Mouse (Mus musculus) lung, adult 18-20 months (tissue): ENCODE results near the gene Pax2.

ENCODE experiments used
- DNase-seq, 2 experiments: peaks; one replicate each; pipeline ENCODE4 v3.0.0; 2022; ENCODE audit warnings: mixed read lengths in 2 of 2

Pax2 gene

DNA sequence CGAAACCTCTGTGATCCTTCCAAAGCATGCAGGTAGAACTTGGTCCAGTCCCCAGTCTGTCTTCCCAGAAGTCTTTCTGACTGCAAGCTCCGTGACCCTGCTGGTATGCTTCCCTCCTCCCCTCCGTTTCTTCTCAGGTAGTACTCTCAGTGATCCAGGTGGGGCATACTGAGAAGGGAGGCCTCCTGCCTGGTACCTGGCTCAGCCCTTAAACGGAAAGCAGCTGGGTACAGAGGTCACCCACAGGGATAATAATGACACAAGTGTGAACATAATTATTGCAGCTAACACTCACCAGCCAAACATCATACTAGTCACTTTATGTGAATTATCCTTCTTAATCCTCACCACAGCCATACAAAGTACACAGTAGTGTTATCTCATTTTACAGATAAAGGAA is 28.5 kb downstream of the Pax2 start:
- DNase-seq: no peak

DNA sequence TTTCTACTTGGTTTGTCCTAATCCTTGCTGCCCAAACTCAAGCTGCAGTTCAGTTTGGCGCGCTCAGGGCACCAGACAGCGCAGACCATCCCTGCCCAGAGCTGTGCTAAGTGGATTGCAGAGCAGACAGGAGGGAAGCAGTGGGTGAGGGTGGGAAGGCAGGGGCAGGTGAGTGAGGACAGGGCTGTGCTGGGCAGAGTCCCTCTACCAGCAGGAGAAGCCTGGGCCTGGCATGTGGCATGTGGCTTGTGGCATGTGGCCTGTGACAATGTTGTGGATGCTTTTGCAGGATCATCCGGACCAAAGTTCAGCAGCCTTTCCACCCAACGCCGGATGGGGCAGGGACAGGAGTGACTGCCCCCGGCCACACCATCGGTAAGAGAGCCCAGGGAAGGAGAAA is 32.6 kb downstream of the Pax2 start:
- no peak for DNase-seq

GRCm38 (mm10) chr19:44791981-44792380 is 36.1 kb downstream of the Pax2 start:
- DNase-seq: no peak

DNA sequence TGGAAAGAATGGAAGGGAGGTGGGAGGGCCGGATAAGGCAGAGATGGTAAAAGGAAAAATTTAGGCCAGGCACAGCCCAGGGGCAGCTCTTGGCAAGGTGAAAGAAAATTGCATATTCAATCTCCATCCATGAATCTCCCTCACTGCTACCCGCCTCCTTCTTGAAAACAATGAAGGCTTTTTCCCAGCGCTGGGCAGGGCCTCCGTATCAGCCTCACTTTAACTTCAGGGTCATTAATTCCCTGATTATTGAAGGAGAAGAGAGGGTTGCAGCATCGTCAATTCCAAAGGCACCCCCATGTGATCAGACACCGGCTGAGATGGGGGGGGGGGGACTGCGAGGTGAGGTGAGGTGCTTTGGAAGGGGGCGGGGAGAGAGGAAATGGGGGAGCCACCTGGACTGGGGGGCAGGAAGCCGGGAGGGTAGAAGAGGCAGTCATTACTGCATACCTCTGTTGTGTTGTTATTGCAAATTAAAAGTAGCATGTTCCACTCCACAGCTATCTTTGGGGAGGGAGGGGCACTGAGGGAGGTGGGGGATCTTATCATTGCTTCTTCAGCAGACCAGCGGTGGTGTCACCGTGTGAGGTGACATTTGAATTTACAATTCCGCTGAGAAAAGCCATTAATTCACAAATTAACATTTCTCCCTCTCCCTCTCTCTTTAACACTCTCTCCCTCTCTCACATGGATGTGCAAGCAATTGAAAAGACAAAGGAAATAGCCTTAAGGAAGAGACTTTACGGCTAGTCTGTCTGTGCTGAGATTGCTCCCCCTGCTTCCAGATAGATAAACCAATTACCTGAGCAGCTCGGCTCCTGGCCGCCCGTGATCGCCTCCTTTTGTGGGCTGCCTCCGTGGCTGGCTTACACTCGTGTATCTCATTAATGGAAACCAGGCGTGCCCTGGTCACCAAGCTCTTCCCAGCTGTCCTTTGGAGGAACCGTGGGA is 41.5 kb downstream of the Pax2 start:
- DNase-seq: no peak

DNA sequence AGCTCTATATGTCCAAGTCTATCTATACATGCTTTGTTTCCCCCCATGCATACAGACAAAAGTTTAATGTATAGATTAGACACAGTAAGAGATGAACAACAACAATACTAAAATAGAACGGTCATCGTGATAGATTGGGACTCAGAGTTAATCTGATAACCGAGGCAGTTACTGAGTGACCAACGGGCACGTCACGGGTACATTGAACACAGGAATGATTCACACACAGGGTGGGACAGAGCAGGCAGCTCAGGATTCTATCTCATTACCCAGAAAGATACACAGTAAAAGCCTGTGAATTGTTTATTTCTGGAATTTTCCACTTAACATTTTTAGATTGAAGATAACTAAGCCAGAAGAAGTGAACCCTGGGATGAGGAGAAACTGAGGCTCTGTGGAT is 42.9 kb downstream of the Pax2 start:
- DNase-seq: no peak

GRCm38 (mm10) chr19:44799156-44799555 is 43.3 kb downstream of the Pax2 start:
- no peak for DNase-seq

DNA sequence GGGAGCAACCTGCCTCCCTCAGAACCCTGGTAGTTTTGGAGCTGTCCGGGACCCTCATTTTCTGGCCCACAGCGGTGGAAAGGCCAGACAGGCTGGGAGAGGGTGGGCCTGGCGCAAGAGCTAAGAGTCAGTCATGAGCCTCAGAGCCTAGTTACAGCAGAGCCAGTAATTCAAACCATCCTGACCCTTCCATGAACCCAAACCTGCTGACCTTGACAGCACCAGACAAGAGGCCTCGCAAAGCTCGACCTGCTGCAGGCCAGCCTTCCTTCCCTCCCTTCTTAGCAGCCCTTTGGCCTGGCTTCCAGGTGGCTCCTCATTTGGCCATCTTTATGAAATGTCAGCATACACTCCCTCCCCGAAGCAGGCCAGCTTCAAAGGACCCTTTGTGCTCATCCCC is 44.5 kb downstream of the Pax2 start:
- DNase-seq: no peak

- DNase-seq: no peak
These were observed 52.9 kb downstream of the Pax2 start for GRCm38 (mm10) chr19:44808734-44809133.

- DNase-seq: no peak
These were observed 57.0 kb downstream of the Pax2 start for GRCm38 (mm10) chr19:44812666-44813429.

GRCm38 (mm10) chr19:44815111-44815510 is 59.3 kb downstream of the Pax2 start:
- no peak for DNase-seq

GRCm38 (mm10) chr19:44817403-44818128 is 61.7 kb downstream of the Pax2 start:
- no peak for DNase-seq

- no peak for DNase-seq
These were observed 62.8 kb downstream of the Pax2 start for GRCm38 (mm10) chr19:44818676-44819075.

GRCm38 (mm10) chr19:44821581-44821980 is 65.7 kb downstream of the Pax2 start:
- no peak for DNase-seq

GRCm38 (mm10) chr19:44822295-44822694 is 66.5 kb downstream of the Pax2 start:
- no peak for DNase-seq

DNA sequence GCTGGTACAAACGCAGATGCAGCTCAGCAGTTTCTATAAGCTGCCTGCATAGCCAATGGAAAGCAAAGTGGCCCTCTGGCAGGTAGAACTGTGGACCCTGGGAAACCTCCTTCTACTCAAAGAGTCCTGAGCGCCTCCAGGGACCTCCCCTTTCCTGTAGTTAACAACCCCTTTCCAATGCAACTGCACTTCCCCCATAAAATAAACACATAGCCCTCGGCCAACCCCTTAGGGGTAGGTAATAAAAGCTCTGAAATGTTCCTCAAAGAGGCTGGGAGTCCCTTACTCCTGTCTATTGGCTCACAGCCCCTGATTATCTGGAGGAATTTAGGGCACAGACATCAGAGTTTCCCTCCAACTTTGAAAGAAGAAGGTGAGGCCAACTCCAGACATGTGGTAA is 67.8 kb downstream of the Pax2 start:
- DNase-seq: no peak

GRCm38 (mm10) chr19:44825216-44825768 is 69.4 kb downstream of the Pax2 start:
- DNase-seq: no peak

GRCm38 (mm10) chr19:44825819-44826218 is 70.0 kb downstream of the Pax2 start:
- DNase-seq: no peak

- DNase-seq: no peak
These were observed 77.5 kb downstream of the Pax2 start for GRCm38 (mm10) chr19:44833391-44833790.

DNA sequence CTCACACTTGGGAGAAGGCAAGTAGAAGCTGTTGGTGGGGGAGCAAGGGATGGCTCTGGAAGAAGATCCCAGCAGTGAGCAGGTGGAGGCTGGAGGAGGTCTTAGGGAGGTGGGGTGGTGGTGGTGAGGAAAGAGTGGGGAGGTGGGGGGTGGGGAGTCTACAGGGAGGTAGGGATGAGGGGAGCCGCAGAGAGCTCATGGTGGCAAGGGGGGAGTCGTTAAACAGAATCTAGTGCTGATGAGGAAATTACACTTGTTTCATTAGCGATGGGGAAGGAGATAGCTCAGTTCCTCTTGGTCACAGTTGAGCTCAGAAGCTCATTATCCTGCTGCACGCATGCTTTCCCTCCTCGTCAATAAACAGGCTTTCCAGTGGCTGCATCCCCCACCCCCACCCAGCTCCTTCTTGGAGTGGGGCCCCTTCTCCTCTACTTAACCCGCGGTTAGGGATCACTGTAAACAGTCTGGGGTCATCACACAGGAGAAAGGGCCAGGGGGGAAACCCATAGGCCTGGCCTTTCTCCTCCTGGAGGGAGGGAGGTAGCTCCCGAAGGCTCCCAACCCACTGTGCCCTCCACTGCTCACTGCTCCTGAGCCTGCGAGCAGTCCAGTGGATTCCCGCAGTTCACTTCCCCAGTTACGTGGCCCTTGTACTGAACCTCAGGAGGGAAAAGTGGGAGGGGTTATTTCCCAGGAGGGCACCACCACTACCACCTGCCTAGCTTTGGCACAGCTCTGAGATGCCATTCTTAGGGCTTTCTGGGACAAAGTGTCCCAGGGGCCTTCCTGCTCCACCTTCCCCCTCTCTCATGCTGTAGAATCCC is 78.6 kb downstream of the Pax2 start:
- DNase-seq: no peak

DNA sequence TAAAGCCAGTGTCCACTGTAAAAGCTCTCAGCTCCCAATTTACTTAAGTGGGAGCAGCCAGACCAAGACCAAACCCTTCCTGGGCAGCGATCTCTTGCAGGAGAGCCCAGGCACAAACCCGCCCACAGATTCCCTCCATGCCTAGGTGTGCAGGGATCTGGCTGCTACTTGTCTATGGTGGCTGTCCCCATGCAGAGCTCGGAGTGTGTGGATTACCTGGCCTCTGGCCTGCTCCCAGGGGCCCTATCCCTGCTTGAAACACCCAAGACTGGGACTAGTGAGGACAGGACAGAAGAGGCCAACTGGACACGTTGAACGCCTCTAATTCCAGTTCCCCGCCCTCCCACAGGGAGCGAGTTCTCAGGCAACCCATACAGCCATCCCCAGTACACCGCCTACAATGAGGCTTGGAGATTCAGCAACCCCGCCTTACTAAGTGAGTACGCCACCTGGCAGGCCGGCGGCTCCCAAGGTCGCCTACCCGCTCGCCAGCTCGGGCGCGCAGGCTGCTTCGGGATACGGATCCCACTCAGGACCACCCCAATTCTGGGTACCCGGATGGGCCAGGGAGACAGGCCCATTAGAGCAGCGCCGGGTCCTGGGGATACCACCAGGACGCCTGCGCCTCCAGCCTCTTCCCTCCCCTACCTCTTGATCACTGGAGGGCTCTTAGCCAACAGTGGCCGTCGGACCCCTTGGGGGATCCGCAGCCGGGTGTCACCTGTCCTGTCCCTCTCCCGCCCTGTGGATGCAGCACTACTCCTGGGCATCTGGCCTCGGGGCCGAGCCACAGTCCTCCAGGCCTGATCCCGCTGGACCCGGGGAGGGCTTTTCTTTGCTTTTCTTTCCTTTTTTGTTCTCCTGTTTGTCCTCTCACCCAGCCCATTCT is 79.4 kb downstream of the Pax2 start:
- DNase-seq: no peak
